Mouse (Mus musculus) stomach, embryonic 15.5 days (tissue): ENCODE measurements around the gene Sptan1. TPM values are rescaled to one million over a fixed set of nuclear protein-coding genes. Genes with fewer than 3 reads are reported as not detected.

Source experiments
- ATAC-seq: fragments of 200-750 bp; cut with Nextera tagmentation; 2 replicates; pipeline ENCODE4 v1.8.0; 2017; ENCODE audit warnings: low read depth, moderate number of reproducible peaks, moderate TSS enrichment; ENCODE audit not compliant: insufficient read depth, low FRiP score
- H3K27ac ChIP-seq: fragments of 300-500 bp; sonication (generic); 2 replicates; pipeline ENCODE4 v1.5.1; 2015; ENCODE audit warnings: mild to moderate bottlenecking, inconsistent platforms
- H3K27me3 ChIP-seq: fragments of 300-500 bp; sonication (generic); replicated peaks from 2 replicates; pipeline ENCODE4 v1.6.1; 2015; ENCODE audit warnings: inconsistent platforms
- H3K36me3 ChIP-seq: fragments of 300-500 bp; sonication (generic); 2 replicates; pipeline ENCODE4 v1.6.1; 2015; ENCODE audit warnings: inconsistent platforms
- H3K4me1 ChIP-seq: fragments of 300-500 bp; sonication (generic); 2 replicates; pipeline ENCODE4 v1.6.1; 2015; ENCODE audit warnings: inconsistent platforms
- H3K4me2 ChIP-seq: fragments of 300-500 bp; sonication (generic); 2 replicates; pipeline ENCODE4 v1.6.1; 2015; ENCODE audit warnings: mild to moderate bottlenecking, inconsistent platforms
- H3K4me3 ChIP-seq: fragments of 300-500 bp; sonication (generic); replicated peaks from 2 replicates; pipeline ENCODE4 v1.5.1; 2015; ENCODE audit warnings: inconsistent platforms
- H3K9ac ChIP-seq: fragments of 300-500 bp; sonication (generic); 2 replicates; pipeline ENCODE4 v1.6.1; 2015; ENCODE audit warnings: inconsistent platforms
- H3K9me3 ChIP-seq: fragments of 300-500 bp; sonication (generic); 2 replicates; pipeline ENCODE4 v1.6.1; 2016; ENCODE audit warnings: inconsistent platforms
- WGBS: fragments of 180-500 bp; shearing (Covaris S2); methylation state at CpG from one replicate; pipeline ENCODE4 v1.1.7; 2015; 5-methylcytosine and 5-hydroxymethylcytosine counted together
- polyA plus RNA-seq: library from polyadenylated mRNA; unstranded; fragments of >200 nt; fragmentation: Nextera tagmentation; extraction: Ambion mirVana; gene quantifications from 2 replicates; pipeline ENCODE4 v1.2.1, GENCODE M21; 2015

Sptan1 gene
- polyA plus RNA-seq, 1 experiment from 2014 or later = 74.3 TPM

DNA sequence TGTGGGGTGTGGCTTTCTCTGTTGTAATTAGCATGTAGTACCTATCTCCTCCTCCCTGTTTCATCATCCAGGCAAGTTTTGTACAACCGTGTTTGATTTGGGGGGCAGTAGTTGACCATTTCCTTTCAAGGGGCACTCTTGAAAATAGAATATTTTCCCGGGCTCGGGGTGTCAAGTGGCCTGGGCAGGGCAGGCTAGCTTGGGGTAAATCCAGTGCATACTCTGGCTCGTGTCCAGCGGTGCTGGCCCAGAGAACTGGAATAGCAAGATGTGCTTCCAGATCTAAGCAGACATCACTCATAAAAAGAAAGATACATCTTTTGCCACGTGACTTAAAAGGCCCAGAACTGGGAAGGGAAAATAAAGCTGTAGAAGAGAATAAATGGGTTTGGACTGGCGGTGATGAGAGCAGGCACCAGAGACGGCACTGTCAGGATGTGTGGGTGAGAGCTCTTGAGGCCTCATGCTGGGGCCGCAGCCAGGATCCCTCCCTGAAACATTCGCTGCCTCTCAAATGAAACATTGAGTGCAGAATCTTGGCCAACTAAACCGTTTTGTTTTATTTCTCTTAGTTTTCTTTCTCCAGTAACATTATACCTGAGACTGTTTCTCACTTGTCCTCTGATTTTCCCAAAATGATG, 49.1 kb downstream of the Sptan1 start:
- no peak overlapping the region for H3K4me2 ChIP-seq
- H3K36me3 ChIP-seq = peaks cover 80% of the 10 kb centered on the region
- H3K9ac ChIP-seq = no peak overlapping the region
- no peaks in the 10 kb centered on the region for H3K27me3 ChIP-seq
- H3K4me1 ChIP-seq = no peaks in the 10 kb centered on the region
- no peak for ATAC-seq
- no peak overlapping the region for H3K4me3 ChIP-seq
- WGBS = 86% methylated on average over 11 of the region's 11 CpGs
- H3K9me3 ChIP-seq = no peaks in the 10 kb centered on the region
- H3K27ac ChIP-seq = no peak overlapping the region

DNA sequence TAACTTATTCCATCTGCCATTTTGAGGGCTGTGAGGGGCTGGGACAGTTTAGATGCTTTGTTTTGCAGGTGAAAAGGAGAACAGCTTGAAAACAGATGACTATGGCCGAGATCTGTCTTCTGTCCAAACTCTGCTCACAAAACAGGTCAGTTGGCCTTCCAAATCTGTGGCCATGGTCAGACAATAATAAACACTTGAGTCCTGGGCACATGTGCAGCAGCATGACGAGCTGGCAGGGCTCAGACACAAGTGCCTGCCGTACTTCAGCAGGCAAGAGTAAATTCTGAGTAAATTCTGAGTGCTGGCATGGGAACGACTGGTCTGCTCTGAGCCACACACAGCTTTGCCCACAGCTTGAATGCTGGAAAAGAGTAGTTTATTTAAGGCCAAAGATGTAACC, 60.1 kb downstream of the Sptan1 start:
- Histone ChIP-seq H3K4me3 (no peak overlapping the region), H3K9me3 (no peaks in the 10 kb centered on the region), H3K27ac (no peak overlapping the region), H3K36me3 (peaks cover 93% of the 10 kb centered on the region), H3K4me2 (no peak overlapping the region), H3K27me3 (no peaks in the 10 kb centered on the region), H3K4me1 (no peaks in the 10 kb centered on the region), H3K9ac (no peak overlapping the region)
- no peak for ATAC-seq
- WGBS = 82% methylated on average over 4 of the region's 4 CpGs

DNA sequence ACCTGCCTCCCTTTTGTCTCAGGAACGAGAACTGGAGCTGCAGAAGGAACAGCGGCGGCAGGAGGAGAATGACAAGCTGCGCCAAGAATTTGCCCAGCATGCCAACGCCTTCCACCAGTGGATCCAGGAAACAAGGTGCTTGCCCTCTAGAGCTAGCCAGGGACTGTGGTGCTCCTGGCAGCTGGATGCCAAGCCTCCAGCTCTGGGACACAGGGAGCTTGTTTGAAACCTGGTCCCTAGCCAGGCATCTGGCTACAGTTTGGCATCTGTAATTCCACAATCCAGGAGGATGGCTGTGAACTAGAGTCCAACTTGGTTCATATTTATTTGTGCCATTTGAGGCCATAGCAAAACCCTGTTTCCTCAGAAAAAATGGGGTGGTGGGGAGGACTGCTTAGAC, 61.6 kb downstream of the Sptan1 start:
- Histone ChIP-seq H3K27me3 (no peaks in the 10 kb centered on the region), H3K9me3 (no peaks in the 10 kb centered on the region), H3K4me2 (no peak overlapping the region), H3K4me1 (no peaks in the 10 kb centered on the region), H3K4me3 (no peak overlapping the region), H3K36me3 (peaks cover 96% of the 10 kb centered on the region), H3K9ac (no peak overlapping the region), H3K27ac (no peak overlapping the region)
- ATAC-seq = no peak
- WGBS = 94% methylated on average over 5 of the region's 5 CpGs

DNA sequence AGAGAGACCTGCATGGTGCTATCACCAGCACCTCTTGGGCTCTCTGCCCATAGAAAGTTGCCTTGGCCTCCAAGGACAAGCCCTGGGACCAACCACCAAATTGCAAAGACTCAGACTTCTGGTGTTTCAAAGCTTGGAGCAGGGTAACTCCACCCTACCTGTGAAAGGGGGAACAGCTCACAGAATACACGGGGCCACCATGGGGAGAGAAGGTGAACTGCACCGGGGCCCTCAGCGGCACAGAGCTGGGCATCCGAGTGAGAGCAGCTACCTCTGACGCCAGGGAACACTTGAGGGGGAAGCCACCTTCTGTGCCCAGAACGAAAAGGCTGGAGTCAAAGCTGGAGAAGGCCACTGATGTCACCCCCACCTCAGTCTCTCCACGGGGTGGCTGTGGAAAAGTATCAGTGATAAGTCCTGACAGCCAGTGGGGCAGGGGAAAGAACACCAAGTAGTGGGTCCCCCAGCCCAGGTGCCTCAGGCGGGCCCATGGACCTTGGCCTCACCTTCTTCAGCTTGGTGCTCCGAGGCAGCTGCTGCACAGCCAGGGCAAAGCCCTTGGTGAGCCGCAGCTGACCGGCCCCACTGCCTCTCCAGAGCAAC, 67.0 kb downstream of the Sptan1 start:
- Histone ChIP-seq H3K4me1 (no peaks in the 10 kb centered on the region), H3K9me3 (no peaks in the 10 kb centered on the region), H3K4me2 (no peak overlapping the region), H3K27ac (0 out of 2 replicates have a peak overlapping the region, but pooled peaks have one; percentile 4), H3K4me3 (no peak overlapping the region), H3K36me3 (peaks cover 48% of the 10 kb centered on the region), H3K9ac (no peak overlapping the region), H3K27me3 (no peaks in the 10 kb centered on the region)
- WGBS = 53% methylated on average over 11 of the region's 11 CpGs
- no peak for ATAC-seq

DNA sequence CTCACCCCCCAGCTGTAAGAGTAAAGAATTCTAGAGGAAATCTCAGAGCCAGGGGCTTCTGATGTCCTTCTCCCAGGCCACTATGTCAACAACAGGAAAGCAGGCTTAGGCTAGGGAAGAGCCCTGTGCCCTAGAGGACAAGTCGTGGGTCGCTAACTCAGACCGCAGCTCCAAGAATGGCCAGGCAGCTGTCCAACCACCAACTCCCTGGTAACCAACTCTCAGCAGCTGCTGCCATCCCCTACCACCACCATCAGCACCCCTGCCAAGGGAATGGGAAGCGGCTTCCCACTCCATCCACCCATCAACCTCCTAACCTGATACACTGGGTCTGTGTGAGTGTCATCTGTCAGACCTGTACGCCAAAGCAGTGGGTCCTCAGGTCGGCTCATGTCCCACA, 67.6 kb downstream of the Sptan1 start:
- ATAC-seq = no peak
- WGBS = 77% methylated on average over 6 of the region's 6 CpGs

DNA sequence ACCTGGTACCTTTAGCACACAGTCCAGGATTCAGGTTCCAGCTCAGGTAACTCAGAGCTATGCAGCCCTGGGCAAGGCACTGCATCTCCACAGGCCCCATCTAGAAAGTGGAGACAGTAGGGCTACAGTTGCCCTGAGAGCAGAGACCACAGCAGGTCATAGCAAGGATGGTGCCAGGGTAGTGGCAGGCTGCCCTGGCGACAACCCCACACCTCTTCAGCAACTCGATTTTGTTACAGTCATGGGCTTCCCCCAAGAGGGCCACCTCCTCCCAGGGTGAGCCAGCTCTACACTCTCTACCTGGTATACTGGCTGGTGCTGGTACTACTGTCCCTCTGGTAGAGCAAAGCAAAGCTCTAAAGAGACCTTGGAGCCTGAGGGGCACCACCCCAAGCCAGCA, 72.4 kb downstream of the Sptan1 start:
- Histone ChIP-seq H3K9me3 (no peaks in the 10 kb centered on the region), H3K27ac (no peak overlapping the region), H3K9ac (no peak overlapping the region), H3K4me3 (no peak overlapping the region), H3K36me3 (no peaks in the 10 kb centered on the region), H3K27me3 (no peaks in the 10 kb centered on the region), H3K4me2 (no peak overlapping the region), H3K4me1 (peaks cover 3% of the 10 kb centered on the region; the same call in 1 of the 2 replicates)
- WGBS = 92% methylated on average over 2 of the region's 2 CpGs
- no peak for ATAC-seq

More for the DNA sequence above, 67.6 kb downstream of the Sptan1 start:
- Histone ChIP-seq H3K27ac (no peak overlapping the region), H3K36me3 (peaks cover 42% of the 10 kb centered on the region), H3K27me3 (no peaks in the 10 kb centered on the region), H3K9ac (no peak overlapping the region), H3K4me2 (no peak overlapping the region), H3K4me3 (no peak overlapping the region), H3K9me3 (no peaks in the 10 kb centered on the region), H3K4me1 (no peaks in the 10 kb centered on the region)

DNA sequence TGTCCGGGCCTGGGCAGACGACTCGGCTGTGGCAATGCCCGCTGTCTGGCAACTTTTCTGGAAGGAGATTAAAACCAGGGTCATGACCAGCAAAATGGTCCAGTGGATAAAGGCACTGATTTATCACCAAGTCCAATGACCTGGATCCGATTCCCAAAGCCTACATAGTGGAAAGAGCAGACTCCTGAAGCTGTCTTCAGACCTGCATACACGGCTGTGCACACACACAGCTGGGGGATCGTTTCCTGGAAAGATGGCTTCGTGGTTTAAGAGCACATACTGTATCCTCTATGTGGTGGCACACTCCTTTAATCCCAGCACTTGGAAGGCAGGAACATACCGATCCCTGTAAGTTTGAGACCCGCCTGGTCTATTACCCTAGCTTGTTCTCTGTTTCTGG, 73.0 kb downstream of the Sptan1 start:
- H3K4me2 ChIP-seq = no peak overlapping the region
- H3K36me3 ChIP-seq = no peaks in the 10 kb centered on the region
- H3K4me1 ChIP-seq = peaks cover 3% of the 10 kb centered on the region; the same call in 1 of the 2 replicates
- H3K27ac ChIP-seq = no peak overlapping the region
- H3K9me3 ChIP-seq = no peaks in the 10 kb centered on the region
- H3K9ac ChIP-seq = no peak overlapping the region
- WGBS = 93% methylated on average over 10 of the region's 10 CpGs
- no peak overlapping the region for H3K4me3 ChIP-seq
- ATAC-seq = no peak
- no peaks in the 10 kb centered on the region for H3K27me3 ChIP-seq

DNA sequence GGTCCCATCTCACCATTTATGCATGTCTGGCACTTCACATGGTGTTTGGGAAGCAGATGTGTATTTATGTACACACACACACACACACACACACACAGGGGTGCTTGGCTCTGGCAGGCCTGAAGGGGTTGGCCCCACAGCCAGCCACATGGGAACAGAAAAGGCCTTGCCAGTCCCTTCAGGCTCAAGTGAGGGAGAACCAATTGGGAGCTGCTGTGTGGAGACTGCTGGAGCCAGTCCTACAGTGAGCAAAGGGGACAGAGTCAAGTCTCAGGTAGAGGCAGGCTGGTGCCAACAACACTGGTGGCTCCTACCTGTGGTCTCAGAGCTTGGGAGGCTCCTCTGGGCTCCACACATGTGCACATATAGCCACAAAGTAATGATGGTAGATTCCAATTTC, 74.3 kb downstream of the Sptan1 start:
- no peaks in the 10 kb centered on the region for H3K9me3 ChIP-seq
- ATAC-seq = no peak
- H3K9ac ChIP-seq = no peak overlapping the region
- H3K4me1 ChIP-seq = peaks cover 3% of the 10 kb centered on the region; the same call in 1 of the 2 replicates
- H3K36me3 ChIP-seq = no peaks in the 10 kb centered on the region
- no peaks in the 10 kb centered on the region for H3K27me3 ChIP-seq
- no peak overlapping the region for H3K4me3 ChIP-seq
- no peak overlapping the region for H3K27ac ChIP-seq
- no peak overlapping the region for H3K4me2 ChIP-seq

DNA sequence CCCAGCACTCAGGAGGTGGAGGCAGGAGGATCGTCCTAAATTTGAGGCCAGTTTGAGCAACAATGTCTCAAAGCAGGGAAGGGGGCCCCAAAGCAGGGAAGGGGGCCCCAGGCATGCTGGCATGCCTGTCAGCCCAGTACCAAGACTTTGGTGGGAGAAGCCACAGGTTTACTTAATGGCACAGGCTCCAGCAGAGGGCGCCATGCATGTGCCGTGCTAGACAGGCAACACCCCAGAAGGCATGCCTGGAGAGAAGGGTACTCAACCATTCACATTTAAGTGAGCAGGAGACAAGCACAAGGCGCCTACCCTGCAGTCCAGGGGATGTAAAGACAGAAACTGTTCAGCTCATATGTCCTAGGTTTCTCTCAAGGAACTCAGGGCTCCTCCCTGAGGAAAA, 77.1 kb downstream of the Sptan1 start:
- H3K4me3 ChIP-seq = no peak overlapping the region
- no peaks in the 10 kb centered on the region for H3K9me3 ChIP-seq
- no peak overlapping the region for H3K27ac ChIP-seq
- no peak overlapping the region for H3K9ac ChIP-seq
- H3K36me3 ChIP-seq = no peaks in the 10 kb centered on the region; the same call in 1 of the 2 replicates
- peaks cover 3% of the 10 kb centered on the region; the same call in 1 of the 2 replicates for H3K4me1 ChIP-seq
- WGBS = 13% methylated on average over 4 of the region's 4 CpGs
- no peaks in the 10 kb centered on the region for H3K27me3 ChIP-seq
- no peak overlapping the region for H3K4me2 ChIP-seq
- peak; percentile 54; the same call in 1 of the 2 replicates for ATAC-seq

DNA sequence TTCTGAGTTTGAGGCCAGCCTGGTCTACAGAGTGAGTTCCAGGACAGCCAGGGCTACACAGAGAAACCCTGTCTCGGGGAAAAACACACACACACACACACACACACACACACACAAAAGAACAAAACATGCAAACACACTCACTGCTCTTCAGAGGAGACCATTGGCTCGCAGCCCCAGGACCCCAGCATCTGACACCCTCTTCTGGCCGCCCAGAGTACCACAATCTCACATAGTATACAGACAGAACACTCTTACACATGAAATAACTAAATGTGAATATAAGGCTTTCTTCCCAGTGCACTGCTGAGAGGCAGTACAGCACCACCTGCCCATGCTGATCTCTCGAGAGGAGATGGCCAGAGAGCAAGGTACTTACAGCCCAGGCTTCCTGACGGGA, 79.2 kb downstream of the Sptan1 start:
- no peaks in the 10 kb centered on the region for H3K27me3 ChIP-seq
- no peak overlapping the region for H3K4me2 ChIP-seq
- ATAC-seq = no peak
- H3K4me3 ChIP-seq = no peak overlapping the region
- H3K36me3 ChIP-seq = no peaks in the 10 kb centered on the region; the same call in 1 of the 2 replicates
- no peak overlapping the region for H3K9ac ChIP-seq
- H3K27ac ChIP-seq = no peak overlapping the region
- no peaks in the 10 kb centered on the region for H3K9me3 ChIP-seq
- peaks cover 3% of the 10 kb centered on the region; the same call in 1 of the 2 replicates for H3K4me1 ChIP-seq
- 85% methylated on average over 5 of the region's 5 CpGs for WGBS

DNA sequence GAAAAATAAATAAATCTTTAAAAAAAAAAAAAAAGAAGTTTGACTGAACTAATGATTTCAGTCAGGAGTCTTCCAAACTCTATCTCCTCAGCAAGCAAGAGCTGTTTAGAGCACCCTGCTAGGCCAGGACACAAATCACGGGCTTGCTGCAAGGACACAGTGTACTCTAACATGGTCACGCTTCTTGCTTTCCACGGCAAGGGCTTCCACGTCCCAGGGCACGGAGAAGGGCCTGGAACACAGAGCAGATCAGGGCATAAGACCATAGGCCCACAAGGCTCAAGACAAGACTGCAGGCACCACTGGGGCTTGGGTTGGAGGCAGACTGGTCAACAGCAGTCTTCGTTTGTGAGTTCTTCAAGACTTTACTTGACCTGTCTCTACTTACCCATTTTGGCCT, 81.8 kb downstream of the Sptan1 start:
- Histone ChIP-seq H3K4me1 (peaks cover 3% of the 10 kb centered on the region; the same call in 1 of the 2 replicates), H3K36me3 (no peaks in the 10 kb centered on the region; the same call in 1 of the 2 replicates), H3K9ac (no peak overlapping the region), H3K4me3 (no peak overlapping the region), H3K27ac (no peak overlapping the region), H3K27me3 (no peaks in the 10 kb centered on the region), H3K4me2 (no peak overlapping the region), H3K9me3 (no peaks in the 10 kb centered on the region)
- no peak for ATAC-seq
- 99% methylated on average over 6 of the region's 6 CpGs for WGBS

DNA sequence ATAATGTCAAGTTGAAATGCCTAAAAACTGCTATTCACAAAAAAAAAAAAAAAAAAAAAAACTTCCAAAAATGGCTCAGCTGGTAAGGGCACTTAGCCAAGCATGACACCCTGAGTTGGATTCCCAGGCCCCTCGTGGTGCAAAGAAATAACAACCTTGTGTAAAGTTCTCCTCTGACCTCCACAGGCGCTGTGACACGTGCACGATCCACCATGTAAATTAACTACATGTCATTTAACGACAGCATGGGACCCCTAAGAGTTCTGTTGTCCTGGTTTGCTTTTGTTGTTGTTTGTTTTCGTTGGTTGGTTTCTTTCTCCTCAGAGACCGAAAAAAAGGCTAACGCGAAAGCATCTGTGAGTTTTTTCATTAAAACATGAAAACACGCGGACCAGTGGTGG, 82.7 kb downstream of the Sptan1 start:
- H3K27ac ChIP-seq = peak overlapping the region; percentile 92

More for the DNA sequence above, 82.7 kb downstream of the Sptan1 start:
- H3K4me2 ChIP-seq = peak overlapping the region; percentile 71
- 0 out of 2 replicates have a peak overlapping the region, but pooled peaks have one; percentile 32 for H3K9ac ChIP-seq
- H3K4me3 ChIP-seq = peak overlapping the region; percentile 67
- no peaks in the 10 kb centered on the region for H3K4me1 ChIP-seq
- H3K27me3 ChIP-seq = no peaks in the 10 kb centered on the region
- no peaks in the 10 kb centered on the region for H3K9me3 ChIP-seq
- ATAC-seq = no peak
- WGBS = 39% methylated on average over 11 of the region's 11 CpGs
- H3K36me3 ChIP-seq = no peaks in the 10 kb centered on the region; the same call in 1 of the 2 replicates
